Mouse (Mus musculus): ENCODE data around the gene Setd6. TPM values are rescaled to one million over a fixed set of nuclear protein-coding genes. Genes with fewer than 3 reads are reported as not detected.
A peak's percentile ranks its signal among the peaks of the same experiment; 100 is the strongest.

Setd6 gene
- total RNA-seq, 2 experiments from 2014 or later = 27.9 to 28.5 TPM

DNA sequence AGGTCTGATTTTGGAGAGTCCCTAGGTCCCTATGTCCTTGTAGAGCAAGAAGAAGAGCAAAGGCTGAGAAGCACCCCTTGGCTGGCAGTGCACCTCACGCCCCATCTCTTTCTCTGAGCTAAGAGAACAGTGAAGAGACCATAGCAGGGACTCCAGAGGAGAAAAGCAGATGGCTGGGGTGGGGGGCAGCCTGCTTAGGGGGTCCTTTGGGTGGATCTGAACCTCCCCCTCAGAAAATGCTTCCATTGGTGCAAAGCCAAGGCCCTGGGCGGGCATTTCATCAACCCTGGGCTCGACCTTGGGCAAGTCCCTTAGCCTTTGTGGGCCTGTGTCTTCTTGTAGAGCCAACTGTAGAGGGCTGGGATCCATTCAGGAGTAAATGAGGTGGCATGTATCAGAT lies 11.1 kb upstream of the Setd6 start:
- intact Hi-C loops (cut with DNase I) = no loop called here
- DNase-seq = no peak

DNA sequence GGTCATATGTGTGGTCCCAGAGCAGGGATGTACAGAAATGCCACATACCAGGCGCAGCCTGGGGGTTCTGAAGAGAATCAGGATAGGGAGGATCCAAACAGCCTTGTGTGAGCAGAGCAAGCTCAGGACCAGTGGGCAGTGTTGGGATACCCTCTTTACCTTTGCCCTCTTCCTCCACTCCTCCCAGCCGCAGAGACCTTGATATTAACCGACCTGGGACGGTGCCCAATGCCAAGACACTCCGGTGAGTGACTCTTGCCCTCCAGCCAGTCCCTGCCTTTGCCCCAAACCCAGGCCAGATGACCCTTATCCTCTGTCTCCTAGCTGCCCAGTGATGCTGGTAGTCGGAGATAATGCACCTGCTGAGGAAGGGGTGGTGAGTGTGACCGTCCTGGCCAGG lies 6.1 kb upstream of the Setd6 start:
- no peak for DNase-seq
- intact Hi-C loops (cut with DNase I) = no loop called here

DNA sequence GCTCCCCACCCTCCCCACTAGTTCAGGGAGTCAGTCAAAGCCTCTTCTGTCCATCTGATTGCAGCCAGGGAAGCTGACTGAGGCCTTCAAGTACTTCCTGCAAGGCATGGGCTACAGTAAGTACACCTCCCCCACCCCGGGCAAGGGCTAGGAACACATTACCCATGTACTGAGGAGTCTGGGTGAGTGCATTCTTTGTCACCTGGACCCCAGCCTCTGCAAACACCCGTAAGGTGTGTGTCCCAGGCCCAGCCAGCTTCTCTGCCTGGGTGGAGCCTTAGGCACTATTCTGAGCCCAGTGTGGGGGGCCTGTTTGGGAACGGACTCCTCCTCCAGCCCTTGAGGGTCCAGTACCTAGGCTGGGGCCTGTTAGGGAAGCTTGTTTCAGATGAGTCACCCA lies 4.7 kb upstream of the Setd6 start:
- intact Hi-C loops (cut with DNase I) = no loop called here
- DNase-seq = no peak

DNA sequence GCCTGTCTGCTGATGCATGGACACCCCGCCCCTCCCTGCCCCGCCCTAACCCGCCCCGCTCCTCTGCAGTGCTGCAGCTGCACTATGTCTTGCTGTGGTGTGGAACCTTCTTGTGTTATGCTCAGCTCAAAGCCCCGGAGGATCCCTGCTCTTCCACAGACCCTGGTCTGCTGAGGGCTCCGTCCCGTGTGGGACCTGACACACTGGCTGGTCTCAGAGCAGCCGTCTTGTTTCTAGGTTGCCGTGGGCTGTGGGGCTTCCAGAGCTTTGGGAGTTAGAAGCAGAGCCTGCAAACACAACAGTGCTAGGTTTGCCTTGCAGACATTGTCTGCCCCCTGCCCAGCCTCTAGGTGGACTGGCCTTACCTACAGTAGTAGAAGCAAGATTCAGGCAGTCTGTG lies 3.3 kb upstream of the Setd6 start:
- intact Hi-C loops (cut with DNase I) = no loop called here
- DNase-seq = no peak

DNA sequence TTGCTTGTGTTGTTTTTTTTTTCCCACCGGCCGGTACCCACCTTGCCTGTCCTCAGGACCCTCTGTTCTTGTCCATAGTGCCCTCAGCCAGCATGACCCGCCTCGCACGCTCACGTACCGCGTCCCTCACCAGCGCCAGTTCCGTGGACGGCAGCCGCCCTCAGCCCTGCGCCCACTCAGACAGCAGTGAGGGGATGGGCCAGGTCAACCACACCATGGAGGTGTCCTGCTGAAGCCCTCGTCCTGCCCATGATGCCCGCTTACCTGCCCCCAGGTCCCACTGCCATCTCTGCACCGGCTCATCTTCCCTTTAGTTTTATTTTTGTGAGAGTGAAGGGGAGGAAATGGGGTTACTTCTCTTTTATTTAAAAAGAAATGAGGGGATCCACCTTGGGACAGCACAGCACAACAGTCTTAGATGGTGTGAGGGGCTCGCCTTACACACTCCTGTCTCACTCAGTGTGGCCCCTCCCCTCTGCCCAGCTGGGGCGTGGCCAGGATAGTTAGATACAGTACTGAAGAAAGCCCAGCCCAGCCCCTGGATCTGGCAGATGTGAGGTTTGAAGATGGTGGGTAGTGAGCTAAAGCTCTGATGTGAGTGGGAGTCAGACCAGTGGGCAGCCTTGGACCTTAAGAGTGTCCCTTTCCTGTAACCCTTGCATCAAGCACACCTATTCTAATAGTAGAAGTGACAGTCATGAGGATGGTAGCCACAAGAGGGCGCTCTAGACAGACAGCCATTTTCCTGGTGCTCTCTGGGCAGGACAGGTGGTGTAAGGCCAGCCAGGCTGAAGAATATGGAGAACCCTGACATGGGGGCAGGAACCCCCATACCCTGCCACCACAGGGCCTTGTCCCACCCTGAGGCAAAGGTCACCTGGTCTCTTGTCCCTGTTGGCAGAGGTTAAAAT lies 2.3 kb upstream of the Setd6 start:
- DNase-seq = peak; percentile 64
- intact Hi-C loops (cut with DNase I) = no loop called here

DNA sequence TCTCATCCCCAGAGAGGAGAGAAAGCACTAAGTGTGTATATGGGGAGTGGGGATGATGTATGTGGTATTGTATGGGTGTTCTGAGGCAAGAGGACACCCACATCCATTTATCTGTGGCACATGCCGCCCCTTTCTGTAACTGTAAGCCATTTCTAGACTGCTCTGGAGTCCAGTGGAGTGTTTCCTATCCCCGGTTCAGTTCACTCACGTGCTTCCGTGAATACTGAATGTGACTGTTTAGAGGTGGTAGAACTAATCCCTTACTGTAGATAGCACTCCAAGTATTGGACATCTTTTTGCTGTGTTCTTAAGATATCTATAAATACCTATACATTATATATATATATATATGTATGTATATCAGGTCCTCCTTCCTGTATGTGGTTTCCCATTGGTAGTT lies 1.3 kb upstream of the Setd6 start:
- no peak for DNase-seq

DNA sequence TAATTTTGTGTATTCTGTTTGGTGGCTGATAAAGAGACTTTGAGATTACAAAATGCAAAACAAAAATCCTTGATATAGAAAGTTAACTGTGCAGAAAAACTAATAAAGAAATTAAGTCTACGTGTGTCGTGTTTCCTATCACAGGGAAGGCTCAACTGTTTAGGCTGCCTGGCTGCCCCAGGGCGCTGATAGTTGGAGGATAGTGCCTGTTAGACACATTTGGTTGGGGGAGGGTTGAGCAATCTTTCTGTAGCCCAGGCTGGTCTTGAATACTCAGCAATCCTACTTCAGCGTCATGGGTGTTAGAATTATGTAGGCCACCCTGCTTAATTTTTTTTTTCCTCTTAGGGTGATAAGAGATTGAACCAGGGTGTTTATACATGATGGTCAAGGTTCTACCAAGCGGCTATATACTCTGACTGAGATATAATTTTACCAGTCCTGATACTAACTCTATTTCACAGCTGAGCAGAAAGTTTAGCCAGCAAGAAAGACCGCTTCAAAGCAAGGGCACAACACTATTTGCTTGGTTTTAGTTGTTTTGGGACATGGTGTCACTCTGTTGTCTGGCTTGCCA lies 756 bp upstream of the Setd6 start:
- no peak for DNase-seq

More for the DNA sequence above, 1.3 kb upstream of the Setd6 start:
- intact Hi-C loops (cut with DNase I) = no loop called here

DNA sequence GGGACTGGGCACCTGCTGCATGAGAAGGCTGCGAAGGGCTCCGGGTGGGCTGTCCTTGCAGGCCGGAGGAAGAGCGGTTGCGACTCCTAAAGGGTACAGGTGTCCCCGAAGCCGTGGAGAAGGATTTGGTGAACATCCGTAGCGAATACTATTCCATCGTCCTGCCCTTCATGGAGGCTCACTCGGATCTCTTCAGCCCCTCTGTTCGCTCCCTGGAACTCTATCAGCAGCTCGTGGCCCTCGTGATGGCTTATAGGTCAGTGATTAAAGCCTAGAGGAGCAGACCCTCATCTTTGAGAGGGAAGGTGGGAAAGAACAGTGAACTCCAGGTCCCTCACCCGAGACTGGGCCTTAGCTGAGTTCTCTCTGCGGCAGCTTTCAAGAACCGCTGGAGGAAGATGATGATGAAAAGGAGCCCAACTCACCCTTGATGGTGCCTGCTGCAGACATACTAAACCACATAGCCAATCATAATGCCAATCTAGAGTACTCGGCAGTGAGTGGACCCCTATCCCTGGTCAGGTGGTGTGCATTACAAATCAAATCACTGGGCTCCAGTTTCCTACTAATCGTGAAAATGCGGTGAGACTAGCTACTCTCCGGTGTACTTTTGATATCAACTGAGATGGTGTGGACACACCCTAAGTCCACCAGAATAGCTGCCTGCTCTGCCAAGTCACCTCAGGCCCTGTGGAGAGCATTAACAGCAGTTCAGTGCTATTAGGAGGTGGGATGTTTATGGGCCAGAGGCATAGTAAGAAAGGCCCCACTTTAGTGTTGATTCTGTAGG lies 1.1 kb downstream of the Setd6 start:
- intact Hi-C loops (cut with DNase I) = no loop called here
- DNase-seq = no peak

More for the DNA sequence above, 756 bp upstream of the Setd6 start:
- intact Hi-C loops (cut with DNase I) = no loop called here

DNA sequence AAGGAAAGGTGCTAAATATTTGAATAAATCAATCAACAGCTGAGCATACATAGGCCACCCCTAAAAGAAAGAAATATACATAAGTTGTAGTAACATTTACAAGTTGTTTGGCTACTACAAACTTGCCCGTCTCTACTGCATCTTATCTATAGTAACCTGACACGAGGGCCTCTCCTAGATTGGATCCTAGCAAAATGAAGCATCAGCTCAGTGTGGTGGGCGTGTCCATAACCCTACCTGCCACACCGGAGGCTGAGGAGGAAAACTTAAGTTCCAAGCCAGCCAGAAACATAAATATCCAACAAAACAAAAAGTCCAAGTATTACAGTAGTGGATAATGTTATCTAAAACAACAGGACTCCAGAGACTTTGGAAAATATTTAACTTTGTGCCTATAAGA lies 11.9 kb downstream of the Setd6 start:
- DNase-seq = no peak
- intact Hi-C loops (cut with DNase I) = loop anchor here (10.0 kb wide), 1 partner anchor 273 kb away; no protein-coding TSS in a partner anchor

DNA sequence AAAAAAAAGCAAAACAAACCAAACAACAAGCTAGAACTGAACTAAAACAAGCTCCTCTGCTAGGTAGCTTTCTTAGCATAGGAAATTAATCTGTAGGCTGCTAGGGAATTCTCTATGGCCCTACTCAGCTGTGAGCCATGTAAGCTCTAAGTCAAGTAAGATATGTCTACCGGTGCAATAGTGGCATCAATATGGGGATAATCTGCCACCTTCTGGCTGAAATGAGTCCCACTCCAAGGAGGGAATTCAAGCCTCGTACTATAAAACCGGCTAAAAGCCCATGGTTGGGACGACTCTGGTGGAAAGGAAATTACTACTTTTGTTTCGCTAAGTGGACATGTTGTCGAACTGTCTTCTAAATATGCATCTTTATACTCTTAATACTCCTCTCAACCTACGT lies 22.9 kb downstream of the Setd6 start:
- no peak for DNase-seq
- intact Hi-C loops (cut with DNase I) = no loop called here

DNA sequence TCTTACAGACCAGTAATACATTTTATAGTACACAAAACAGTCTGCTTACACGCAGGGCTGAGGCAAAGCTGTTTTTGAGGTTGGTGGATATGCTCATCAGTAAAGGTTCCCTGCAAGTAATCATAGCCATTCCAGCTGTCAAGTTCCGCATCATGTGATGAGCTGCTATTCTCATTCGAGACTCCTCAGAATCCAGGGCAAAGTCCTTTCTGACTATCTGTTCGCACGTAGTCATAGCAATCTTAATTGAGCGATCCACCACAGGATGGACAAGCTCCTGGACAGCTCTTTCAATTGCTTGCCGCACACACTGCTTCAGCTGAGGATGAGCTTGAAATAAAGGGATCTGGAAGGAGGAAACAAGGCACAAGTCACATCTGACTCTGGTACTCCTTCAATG lies 26.1 kb downstream of the Setd6 start:
- intact Hi-C loops (cut with DNase I) = no loop called here
- DNase-seq = no peak

DNA sequence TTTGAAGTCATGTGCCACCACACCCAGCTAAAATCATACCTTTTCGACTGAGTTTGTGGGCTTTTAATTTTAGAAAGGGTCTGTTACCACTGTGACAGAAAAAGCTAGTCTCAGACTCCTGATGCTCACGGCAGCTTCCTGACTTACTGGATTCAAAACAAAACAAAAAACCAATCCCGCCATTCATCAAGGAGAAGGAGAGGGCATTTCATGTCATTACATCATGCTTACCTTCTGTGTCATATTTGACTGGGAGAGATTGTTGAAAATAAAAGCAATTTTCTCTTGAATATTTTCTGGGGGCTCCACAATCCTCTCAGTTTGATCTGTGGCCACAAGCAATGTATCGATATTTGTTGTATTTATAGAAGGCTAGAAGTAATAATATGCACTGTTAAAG lies 32.3 kb downstream of the Setd6 start:
- intact Hi-C loops (cut with DNase I) = no loop called here

DNA sequence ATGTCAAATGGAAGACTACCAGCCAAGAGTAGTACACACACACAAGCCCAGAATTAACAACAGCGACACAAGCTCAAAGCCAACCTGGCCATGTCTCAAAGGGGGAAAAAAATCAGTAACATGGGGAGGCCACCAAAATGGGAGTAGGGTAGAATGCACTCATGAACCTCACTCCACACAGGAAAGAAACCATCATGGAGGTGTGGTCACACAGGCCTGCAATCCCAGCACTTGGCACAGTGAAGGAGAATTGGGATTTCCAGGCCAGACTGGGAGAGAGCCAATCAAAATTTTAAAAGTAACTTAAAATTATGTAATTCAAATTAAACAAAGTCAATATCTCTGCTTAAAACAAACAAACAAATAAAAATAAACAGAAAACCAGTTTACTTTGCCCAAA lies 36.2 kb downstream of the Setd6 start:
- intact Hi-C loops (cut with DNase I) = no loop called here
- DNase-seq = no peak

More for the DNA sequence above, 32.3 kb downstream of the Setd6 start:
- no peak for DNase-seq

DNA sequence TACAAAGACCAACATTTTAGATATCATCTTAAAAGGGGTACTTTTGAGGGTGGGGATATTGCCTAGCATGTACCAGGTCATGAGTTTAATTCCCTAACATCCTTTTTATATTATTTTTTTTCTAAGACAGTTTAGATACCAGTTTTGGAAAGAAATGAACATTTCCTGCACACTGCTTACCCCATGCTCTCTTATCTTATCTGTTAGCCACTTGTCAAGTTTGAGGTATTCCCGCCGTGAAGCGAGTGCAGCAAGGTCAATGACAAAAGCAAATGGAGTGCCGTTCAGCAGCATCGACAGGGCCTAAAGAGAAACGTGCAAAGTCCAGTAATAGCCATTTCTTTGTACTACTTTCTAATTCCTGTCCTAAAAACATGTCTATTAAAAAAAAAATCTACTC lies 44.6 kb downstream of the Setd6 start:
- DNase-seq = no peak
- intact Hi-C loops (cut with DNase I) = no loop called here

DNA sequence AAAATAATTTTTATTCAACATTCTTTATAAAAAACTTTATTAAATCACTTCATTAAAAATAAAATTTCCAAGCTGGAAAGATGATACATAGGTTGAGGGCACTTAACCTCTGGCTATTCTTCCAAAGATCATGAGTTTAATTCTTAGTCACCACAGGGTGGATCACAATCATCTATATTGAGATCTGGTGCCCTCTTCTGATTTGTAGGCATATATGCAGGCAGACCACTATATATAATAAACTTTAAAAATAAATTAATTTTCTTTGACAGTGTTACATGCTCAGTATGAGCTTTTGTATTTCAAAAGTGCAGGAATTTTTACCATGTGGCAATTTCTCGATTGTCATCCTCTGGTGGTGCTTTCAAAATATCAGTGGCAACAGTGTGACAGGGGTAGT lies 48.5 kb downstream of the Setd6 start:
- intact Hi-C loops (cut with DNase I) = no loop called here
- no peak for DNase-seq

Small RNA genes lying within 50 kb of the gene (microRNA-seq; reads per million reads assigned to microRNA genes)
- gene Mir7073 = 1.5 reads per million

Other genes starting within 250 kb of the Setd6 start
- 10 to 100 TPM; 81.1 to 93.5 TPM for gene Csnk2a2, start 225.8 kb upstream of the Setd6 start, total RNA-seq (2021)
- 1 to 10 TPM in 1 of 2 experiments, under 1 TPM in 1; 0.60 to 1.0 TPM for gene Ccdc113, start 181.8 kb upstream of the Setd6 start, total RNA-seq (2021)
- not detected for gene Prss54, start 139.5 kb upstream of the Setd6 start, total RNA-seq (2021)
- 1 to 10 TPM; 1.7 to 1.8 TPM for gene Gins3, start 82.4 kb upstream of the Setd6 start, total RNA-seq (2021)
- 100 to 1,000 TPM; 540 to 651 TPM for gene Ndrg4, start 38.9 kb upstream of the Setd6 start, total RNA-seq (2021)
- gene Cnot1, start 91.6 kb downstream of the Setd6 start, total RNA-seq (2021) = 100 to 1,000 TPM; 156 to 167 TPM
- gene Sap18b, start 109.5 kb downstream of the Setd6 start, total RNA-seq (2021) = 10 to 100 TPM; 97.4 to 99.3 TPM
- 10 to 100 TPM; 42.5 to 43.2 TPM for gene Slc38a7, start 137.7 kb downstream of the Setd6 start, total RNA-seq (2021)
- 100 to 1,000 TPM; 147 to 156 TPM for gene Got2, start 172.7 kb downstream of the Setd6 start, total RNA-seq (2021)